Mouse (Mus musculus): Measurements from ENCODE around the gene Klf5. TPM values are rescaled to one million over a fixed set of nuclear protein-coding genes. Genes with fewer than 3 reads are reported as not detected.

Klf5 gene
- polyA plus RNA-seq, 1 experiment, result 232 TPM

DNA sequence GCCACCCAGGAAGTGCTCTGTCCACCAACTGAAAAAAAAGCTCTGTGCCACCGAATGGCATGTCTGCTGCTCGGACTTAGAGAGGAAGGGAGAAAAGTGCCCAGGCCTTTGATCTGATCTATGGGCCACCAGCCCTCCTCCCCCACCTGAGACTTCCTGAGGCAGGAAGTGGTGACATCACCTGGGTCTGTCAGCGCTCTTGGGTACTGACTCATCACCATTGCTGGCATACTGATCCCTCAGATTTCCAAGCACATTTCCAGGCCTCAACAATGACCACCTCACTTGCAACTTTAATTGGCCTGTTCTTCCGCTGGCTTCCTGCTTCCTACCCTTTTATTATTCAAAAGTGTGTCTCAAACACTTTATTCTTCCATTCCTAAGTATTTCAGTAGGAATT lies 26.0 kb downstream of the Klf5 start:
- H3K36me3 ChIP-seq (ENCODE audit: control insufficient read depth, insufficient read depth, low read length), result no peaks in the 10 kb centered on the region
- 82% methylated on average over 4 of the region's 4 CpGs for WGBS
- no peak for TF ChIP-seq POLR2A (IDR thresholded peaks at IDR 0.05; ENCODE audit: low read depth, low read length)
- TF ChIP-seq CTCF (IDR thresholded peaks at IDR 0.05; ENCODE audit: extremely low read depth, insufficient read length, insufficient replicate concordance, low read depth, low read length), result no peak
- no peaks in the 10 kb centered on the region for H3K27me3 ChIP-seq (ENCODE audit: control insufficient read depth, insufficient read depth, low read length)
- H3K4me1 ChIP-seq (ENCODE audit: control insufficient read depth, insufficient read depth, insufficient read length, low read length), result no peaks in the 10 kb centered on the region
- H3K4me3 ChIP-seq (ENCODE audit: low read depth, low read length), result no peak overlapping the region
- H3K27ac ChIP-seq (ENCODE audit: insufficient read depth, low read depth, low read length), result no peak overlapping the region

DNA sequence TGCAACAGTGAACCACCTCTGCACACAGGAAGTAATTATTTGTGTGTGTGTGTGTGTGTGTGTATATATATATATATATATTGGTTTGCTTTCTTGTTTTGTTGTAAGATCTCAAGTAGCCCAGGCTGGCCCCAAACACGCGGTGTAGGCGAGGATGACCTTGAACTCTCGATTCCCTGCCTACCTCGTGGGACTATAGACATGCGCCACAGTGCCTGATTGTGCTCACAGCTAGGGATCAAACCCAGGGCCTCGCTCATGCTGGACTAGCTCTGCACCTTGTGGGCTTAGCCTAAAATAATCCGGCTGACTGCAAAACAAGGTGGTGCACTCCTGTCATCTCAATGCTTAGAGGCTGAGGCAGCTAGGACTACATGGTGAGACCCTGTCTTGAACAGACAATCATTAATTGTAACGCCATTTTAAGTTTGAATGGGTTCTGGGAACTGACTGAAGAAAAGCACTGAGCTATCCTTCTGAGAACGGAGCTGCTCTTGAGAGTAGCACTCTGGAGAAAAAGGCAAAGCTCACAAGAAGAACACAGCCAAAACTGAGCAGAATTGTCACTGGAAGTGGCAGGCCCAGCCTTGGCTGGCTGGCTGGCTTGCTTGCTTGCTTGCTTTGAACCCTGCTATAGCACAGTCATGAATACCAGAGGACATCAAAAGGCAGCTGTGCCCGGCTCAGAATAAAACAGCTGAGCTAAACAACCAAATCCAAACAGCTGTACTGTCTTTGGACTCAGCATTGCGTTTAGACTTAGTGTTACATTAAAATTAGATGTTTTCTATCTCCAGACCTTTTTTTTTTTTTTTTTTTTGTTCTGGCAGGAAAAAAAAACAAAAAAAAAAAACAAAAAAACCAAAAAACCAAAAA lies 27.3 kb downstream of the Klf5 start:
- WGBS, result 87% methylated on average over 12 of the region's 12 CpGs
- H3K27ac ChIP-seq (ENCODE audit: insufficient read depth, low read depth, low read length), result no peak overlapping the region
- no peaks in the 10 kb centered on the region for H3K4me1 ChIP-seq (ENCODE audit: control insufficient read depth, insufficient read depth, insufficient read length, low read length)
- TF ChIP-seq CTCF (IDR thresholded peaks at IDR 0.05; ENCODE audit: extremely low read depth, insufficient read length, insufficient replicate concordance, low read depth, low read length) (no peak), POLR2A (IDR thresholded peaks at IDR 0.05; ENCODE audit: low read depth, low read length) (no peak)
- no peaks in the 10 kb centered on the region for H3K36me3 ChIP-seq (ENCODE audit: control insufficient read depth, insufficient read depth, low read length)
- no peaks in the 10 kb centered on the region for H3K27me3 ChIP-seq (ENCODE audit: control insufficient read depth, insufficient read depth, low read length)
- no peak overlapping the region for H3K4me3 ChIP-seq (ENCODE audit: low read depth, low read length)

DNA sequence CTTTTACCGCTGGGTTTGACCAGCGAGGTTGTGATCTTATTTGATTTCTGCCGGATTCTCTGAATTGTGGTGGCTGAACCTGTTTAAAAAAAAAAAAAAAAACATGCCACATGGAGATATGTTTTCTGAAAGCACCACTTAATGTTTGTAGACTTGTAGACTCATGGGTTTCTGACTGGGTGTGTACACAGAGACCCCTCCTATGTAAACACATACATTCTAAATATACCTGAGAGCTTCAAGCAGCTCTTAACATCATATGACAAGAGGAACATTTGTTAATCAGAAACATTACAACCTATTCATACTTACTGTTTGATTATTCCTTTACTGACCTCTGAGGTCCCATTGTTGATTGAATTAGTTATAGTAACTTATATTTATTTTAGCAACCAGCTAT lies 38.1 kb downstream of the Klf5 start:
- no peaks in the 10 kb centered on the region for H3K36me3 ChIP-seq (ENCODE audit: control insufficient read depth, insufficient read depth, low read length)
- TF ChIP-seq POLR2A (IDR thresholded peaks at IDR 0.05; ENCODE audit: low read depth, low read length), result no peak
- no peak for TF ChIP-seq CTCF (IDR thresholded peaks at IDR 0.05; ENCODE audit: extremely low read depth, insufficient read length, insufficient replicate concordance, low read depth, low read length)
- H3K27ac ChIP-seq (ENCODE audit: insufficient read depth, low read depth, low read length), result no peak overlapping the region
- H3K4me1 ChIP-seq (ENCODE audit: control insufficient read depth, insufficient read depth, insufficient read length, low read length), result peaks cover 1% of the 10 kb centered on the region; the same call in 1 of the 2 replicates
- WGBS, result 55% methylated on average over 3 of the region's 3 CpGs
- H3K27me3 ChIP-seq (ENCODE audit: control insufficient read depth, insufficient read depth, low read length), result no peaks in the 10 kb centered on the region
- H3K4me3 ChIP-seq (ENCODE audit: low read depth, low read length), result no peak overlapping the region

DNA sequence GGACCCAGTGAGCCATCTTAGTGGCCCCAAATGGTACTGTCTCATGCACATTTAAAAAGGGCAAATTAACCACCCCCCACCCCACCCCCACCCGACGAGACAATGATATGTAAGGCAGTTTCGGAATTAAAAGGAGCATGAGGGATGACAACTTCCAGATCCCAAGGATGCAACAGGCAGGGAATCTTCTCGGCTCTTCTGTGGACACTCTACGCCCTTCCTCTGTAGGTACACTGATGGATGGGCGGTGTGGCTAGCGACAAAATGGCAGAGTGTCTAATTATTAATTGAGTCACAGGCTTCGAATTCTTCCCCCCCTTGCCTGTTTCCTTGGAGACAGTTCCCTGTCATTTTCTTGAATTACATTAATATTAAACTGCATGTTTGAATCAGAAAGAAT lies 40.5 kb downstream of the Klf5 start:
- Histone ChIP-seq H3K4me1 (ENCODE audit: control insufficient read depth, insufficient read depth, insufficient read length, low read length) (peaks cover 1% of the 10 kb centered on the region; the same call in 1 of the 2 replicates), H3K4me3 (ENCODE audit: low read depth, low read length) (no peak overlapping the region), H3K27me3 (ENCODE audit: control insufficient read depth, insufficient read depth, low read length) (no peaks in the 10 kb centered on the region), H3K27ac (ENCODE audit: insufficient read depth, low read depth, low read length) (no peak overlapping the region), H3K36me3 (ENCODE audit: control insufficient read depth, insufficient read depth, low read length) (no peaks in the 10 kb centered on the region)
- no peak for TF ChIP-seq CTCF (IDR thresholded peaks at IDR 0.05; ENCODE audit: extremely low read depth, insufficient read length, insufficient replicate concordance, low read depth, low read length)
- TF ChIP-seq POLR2A (IDR thresholded peaks at IDR 0.05; ENCODE audit: low read depth, low read length), result no peak
- WGBS, result 63% methylated on average over 8 of the region's 8 CpGs

DNA sequence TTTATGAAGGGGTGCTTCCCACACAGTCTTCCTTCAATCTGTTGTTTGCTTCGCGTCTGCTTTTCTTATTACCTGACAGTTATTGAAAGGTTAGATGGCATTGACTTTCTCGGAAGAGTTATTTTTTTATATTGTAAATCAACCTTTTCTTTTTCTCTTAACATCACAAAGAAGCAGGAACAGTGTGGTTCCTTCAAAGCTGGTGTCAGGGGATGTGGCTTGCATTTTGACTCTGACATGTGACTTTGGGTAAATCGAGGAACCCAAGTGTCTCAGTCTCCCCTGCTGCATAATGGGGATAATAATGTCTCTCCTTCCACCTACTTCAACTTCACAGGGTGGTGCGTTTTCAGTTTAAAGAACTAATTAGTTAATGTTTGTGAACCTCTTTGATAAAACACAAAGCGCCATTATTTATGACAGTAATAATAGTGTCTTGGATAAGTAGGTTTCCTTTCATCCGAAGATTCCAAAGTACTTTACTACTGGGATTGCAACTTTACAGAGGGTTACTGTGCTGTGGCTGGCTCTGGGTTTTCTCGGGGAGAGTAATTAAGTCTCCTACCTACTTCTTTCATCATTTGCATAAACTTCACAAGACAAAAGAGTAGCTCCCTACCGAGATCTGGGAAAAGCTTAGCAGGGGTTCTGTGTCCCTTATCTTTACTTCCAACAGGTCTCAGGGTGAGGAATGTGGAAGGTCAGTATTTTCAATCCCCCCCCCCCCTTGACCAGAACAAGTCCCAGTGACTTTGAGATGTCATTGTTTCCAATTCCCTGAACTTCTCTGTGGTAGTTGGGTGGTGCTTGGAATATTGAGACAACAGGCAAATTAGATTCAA lies 41.4 kb downstream of the Klf5 start:
- no peak overlapping the region for H3K27ac ChIP-seq (ENCODE audit: insufficient read depth, low read depth, low read length)
- 11% methylated on average over 9 of the region's 9 CpGs for WGBS
- no peak overlapping the region for H3K4me3 ChIP-seq (ENCODE audit: low read depth, low read length)
- TF ChIP-seq CTCF (IDR thresholded peaks at IDR 0.05; ENCODE audit: extremely low read depth, insufficient read length, insufficient replicate concordance, low read depth, low read length) (no peak), POLR2A (IDR thresholded peaks at IDR 0.05; ENCODE audit: low read depth, low read length) (no peak)
- no peaks in the 10 kb centered on the region for H3K27me3 ChIP-seq (ENCODE audit: control insufficient read depth, insufficient read depth, low read length)
- H3K4me1 ChIP-seq (ENCODE audit: control insufficient read depth, insufficient read depth, insufficient read length, low read length), result peaks cover 1% of the 10 kb centered on the region; the same call in 1 of the 2 replicates
- H3K36me3 ChIP-seq (ENCODE audit: control insufficient read depth, insufficient read depth, low read length), result no peaks in the 10 kb centered on the region

DNA sequence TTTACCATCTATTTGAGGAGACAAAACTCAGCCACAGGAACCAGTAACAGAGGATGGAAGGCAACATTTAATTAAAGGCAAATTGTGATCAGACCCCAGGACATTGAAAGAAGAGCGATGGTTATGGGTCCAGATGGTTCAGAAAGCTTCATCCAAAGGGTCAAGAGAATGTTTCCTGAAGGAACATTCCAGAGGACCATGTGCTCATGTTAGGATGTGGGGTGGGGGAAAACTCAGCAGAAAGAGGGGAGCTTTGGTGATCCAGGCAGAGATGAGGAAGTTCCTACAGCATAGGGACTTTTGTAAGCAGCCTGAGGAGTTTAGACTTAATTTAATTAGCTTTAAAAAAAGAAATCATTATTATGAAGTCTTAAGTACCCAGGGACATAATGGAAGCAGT lies 42.2 kb downstream of the Klf5 start:
- TF ChIP-seq CTCF (IDR thresholded peaks at IDR 0.05; ENCODE audit: extremely low read depth, insufficient read length, insufficient replicate concordance, low read depth, low read length) (no peak), POLR2A (IDR thresholded peaks at IDR 0.05; ENCODE audit: low read depth, low read length) (no peak)
- H3K27me3 ChIP-seq (ENCODE audit: control insufficient read depth, insufficient read depth, low read length), result no peaks in the 10 kb centered on the region
- no peak overlapping the region for H3K4me3 ChIP-seq (ENCODE audit: low read depth, low read length)
- H3K36me3 ChIP-seq (ENCODE audit: control insufficient read depth, insufficient read depth, low read length), result no peaks in the 10 kb centered on the region
- no peak overlapping the region for H3K27ac ChIP-seq (ENCODE audit: insufficient read depth, low read depth, low read length)
- WGBS, result 82% methylated on average over 1 of the region's 1 CpGs
- peaks cover 1% of the 10 kb centered on the region; the same call in 1 of the 2 replicates for H3K4me1 ChIP-seq (ENCODE audit: control insufficient read depth, insufficient read depth, insufficient read length, low read length)
